Mouse (Mus musculus) C2C12 (cell line): ENCODE results near the gene Myl7. TPM values are rescaled to one million over a fixed set of nuclear protein-coding genes. Genes with fewer than 3 reads are reported as not detected.

Experiments used
- H3K27me3 ChIP-seq: one replicate; pipeline ENCODE4 v1.6.1; 2011; ENCODE audit not compliant: control insufficient read depth, insufficient read depth, insufficient read length
- H3K36me3 ChIP-seq: one replicate; pipeline ENCODE4 v1.6.1; 2011; ENCODE audit not compliant: control insufficient read depth, insufficient read depth
- H3K4me3 ChIP-seq: one replicate; pipeline ENCODE4 v1.5.1; 2011; ENCODE audit warnings: mild to moderate bottlenecking, control low read depth; ENCODE audit not compliant: poor library complexity, insufficient read depth, severe bottlenecking
- H3K79me2 ChIP-seq: one replicate; pipeline ENCODE4 v1.6.1; 2011; ENCODE audit not compliant: control insufficient read depth, insufficient read depth
- H3K79me3 ChIP-seq: one replicate; pipeline ENCODE4 v1.6.1; 2011; ENCODE audit warnings: low read depth, control low read depth
- H3ac ChIP-seq: one replicate; pipeline ENCODE3; 2011; ENCODE audit warnings: low read depth; ENCODE audit not compliant: control insufficient read depth, insufficient read length
- CEBPB ChIP-seq: IDR thresholded peaks from one replicate; pipeline ENCODE4 v1.6.1; 2011; ENCODE audit warnings: low read depth, mild to moderate bottlenecking, control low read depth, moderate library complexity
- CTCF ChIP-seq: IDR thresholded peaks from one replicate; pipeline ENCODE4 v1.5.1; 2011; ENCODE audit not compliant: control insufficient read depth, insufficient read depth, insufficient read length
- FOSL1 ChIP-seq: IDR thresholded peaks from one replicate; pipeline ENCODE4 v1.8.0; 2011; ENCODE audit warnings: mild to moderate bottlenecking, low read length; ENCODE audit not compliant: poor library complexity, insufficient read depth, severe bottlenecking
- MAX ChIP-seq: IDR thresholded peaks from one replicate; pipeline ENCODE4 v1.6.1; 2011; ENCODE audit warnings: mild to moderate bottlenecking, control low read depth
- MYOD1 ChIP-seq: IDR thresholded peaks from one replicate; pipeline ENCODE4 v1.6.1; 2011; ENCODE audit warnings: low read depth; ENCODE audit not compliant: control insufficient read depth, insufficient read length
- MYOG ChIP-seq: IDR thresholded peaks from one replicate; pipeline ENCODE4 v1.6.1; 2011; ENCODE audit not compliant: control insufficient read depth, insufficient read length; ENCODE audit errors: extremely low read depth
- USF1 ChIP-seq: IDR thresholded peaks from one replicate; pipeline ENCODE4 v1.6.1; 2011; ENCODE audit warnings: low read depth, mild to moderate bottlenecking, control low read depth, moderate library complexity
- polyA plus RNA-seq: library from polyadenylated mRNA; unstranded; fragments of >200 nt; fragmentation: generic; extraction: Trizol; gene quantifications from one replicate; pipeline ENCODE4 v1.2.1, GENCODE M21; 2012; ENCODE audit warnings: missing spikeins

The Myl7 gene
- polyA plus RNA-seq, 1 experiment = not detected

- H3K4me3 ChIP-seq = no peak overlapping the region
- H3K79me2 ChIP-seq = peaks cover 8% of the 10 kb centered on the region
- no peak overlapping the region for H3ac ChIP-seq
- TF ChIP-seq MAX (no peak), FOSL1 (no peak), MYOG (no peak), USF1 (no peak), MYOD1 (no peak), CTCF (no peak), CEBPB (no peak)
- H3K79me3 ChIP-seq = peaks cover 2% of the 10 kb centered on the region
- no peaks in the 10 kb centered on the region for H3K27me3 ChIP-seq
- peaks cover 98% of the 10 kb centered on the region for H3K36me3 ChIP-seq
Observed at GRCm38 (mm10) chr11:5870069-5870468, 28.5 kb downstream of the Myl7 start.

GRCm38 (mm10) chr11:5869331-5869730 lies 29.3 kb downstream of the Myl7 start:
- Histone ChIP-seq H3K4me3 (no peak overlapping the region), H3K36me3 (peaks cover 98% of the 10 kb centered on the region), H3ac (no peak overlapping the region), H3K79me3 (peaks cover 6% of the 10 kb centered on the region), H3K27me3 (no peaks in the 10 kb centered on the region), H3K79me2 (peaks cover 15% of the 10 kb centered on the region)
- TF ChIP-seq FOSL1 (no peak), MYOG (no peak), USF1 (no peak), CEBPB (no peak), MAX (no peak), MYOD1 (no peak), CTCF (no peak)

- peaks cover 25% of the 10 kb centered on the region for H3K79me2 ChIP-seq
- no peak overlapping the region for H3ac ChIP-seq
- TF ChIP-seq USF1 (no peak), MYOG (no peak), CEBPB (no peak), MAX (no peak), FOSL1 (no peak), MYOD1 (no peak), CTCF (no peak)
- no peak overlapping the region for H3K4me3 ChIP-seq
- H3K36me3 ChIP-seq = peaks cover 98% of the 10 kb centered on the region
- peaks cover 11% of the 10 kb centered on the region for H3K79me3 ChIP-seq
- H3K27me3 ChIP-seq = no peaks in the 10 kb centered on the region
Observed at GRCm38 (mm10) chr11:5868324-5868723, 30.3 kb downstream of the Myl7 start.

GRCm38 (mm10) chr11:5867196-5867595 lies 31.4 kb downstream of the Myl7 start:
- Histone ChIP-seq H3K79me2 (peaks cover 36% of the 10 kb centered on the region), H3ac (no peak overlapping the region), H3K27me3 (no peaks in the 10 kb centered on the region), H3K4me3 (no peak overlapping the region), H3K79me3 (peaks cover 15% of the 10 kb centered on the region), H3K36me3 (peaks cover 88% of the 10 kb centered on the region)
- no peak for TF ChIP-seq CEBPB
- TF ChIP-seq MAX = no peak
- no peak for TF ChIP-seq USF1

GRCm38 (mm10) chr11:5862394-5863105 lies 36.0 kb downstream of the Myl7 start:
- Histone ChIP-seq H3K79me3 (peaks cover 15% of the 10 kb centered on the region), H3K4me3 (peak overlapping the region; percentile 51), H3K79me2 (peaks cover 41% of the 10 kb centered on the region), H3K36me3 (peaks cover 42% of the 10 kb centered on the region), H3K27me3 (no peaks in the 10 kb centered on the region), H3ac (peak overlapping the region; percentile 86)
- TF ChIP-seq CEBPB (peak; percentile 99), FOSL1 (no peak), MYOG (no peak), USF1 (peak; percentile 8), MAX (peak; percentile 59), CTCF (no peak), MYOD1 (no peak)

GRCm38 (mm10) chr11:5861678-5862393 lies 36.7 kb downstream of the Myl7 start, which contains the start of gene Aebp1:
TSS of gene Aebp1 (plus strand) at chr11:5861947.
- no peaks in the 10 kb centered on the region for H3K27me3 ChIP-seq

More at GRCm38 (mm10) chr11:5861678-5862393, 36.7 kb downstream of the Myl7 start, which contains the start of gene Aebp1:
- peak within 1 kb of the TSS; percentile 86 for H3ac ChIP-seq
- peaks cover 36% of the 10 kb centered on the region for H3K36me3 ChIP-seq
- TF ChIP-seq MYOD1 (no peak), MAX (peak; percentile 9)
- peak within 1 kb of the TSS; percentile 51 for H3K4me3 ChIP-seq
- peaks cover 41% of the 10 kb centered on the region for H3K79me2 ChIP-seq
- peaks cover 15% of the 10 kb centered on the region for H3K79me3 ChIP-seq
